Mouse (Mus musculus): ENCODE results near the gene Olfr744.
"Not testable (repeated sequence)": the region's sequence is repeated elsewhere in the genome, so short reads cannot be mapped to it uniquely, and the experiment has no call there.

Olfr744 gene

DNA sequence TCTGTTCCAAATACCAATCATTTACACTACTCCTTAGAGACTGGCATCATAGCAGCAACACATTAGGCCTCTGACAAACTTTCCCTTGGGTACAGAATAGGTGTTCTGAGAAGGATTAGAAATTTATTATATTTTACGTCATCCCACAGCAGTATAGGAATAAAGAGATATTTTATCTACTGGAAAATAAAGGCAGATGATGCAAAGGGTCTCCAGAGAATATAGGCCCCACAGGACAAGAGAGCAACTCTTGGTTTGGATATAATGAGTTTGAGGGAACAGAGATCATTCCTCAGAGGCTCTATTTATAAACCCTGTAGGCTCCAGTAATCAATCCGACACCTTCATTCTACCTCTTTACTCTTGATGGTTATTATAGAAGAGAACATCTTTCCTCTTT, at the start of gene Olfr744:
Olfr744 (plus strand) TSS at position 301 of the 400 bp plus-strand sequence.
- Histone ChIP-seq H3K27me3 (ENCODE audit: control insufficient read depth, insufficient read depth, low read length, poor library complexity, severe bottlenecking) (no peaks in the 10 kb centered on the region), H3K36me3 (ENCODE audit: control insufficient read depth, insufficient read depth, low read length, poor library complexity, severe bottlenecking) (no peaks in the 10 kb centered on the region)
- DNase-seq (ENCODE audit: low read depth, low spot score): no peak

DNA sequence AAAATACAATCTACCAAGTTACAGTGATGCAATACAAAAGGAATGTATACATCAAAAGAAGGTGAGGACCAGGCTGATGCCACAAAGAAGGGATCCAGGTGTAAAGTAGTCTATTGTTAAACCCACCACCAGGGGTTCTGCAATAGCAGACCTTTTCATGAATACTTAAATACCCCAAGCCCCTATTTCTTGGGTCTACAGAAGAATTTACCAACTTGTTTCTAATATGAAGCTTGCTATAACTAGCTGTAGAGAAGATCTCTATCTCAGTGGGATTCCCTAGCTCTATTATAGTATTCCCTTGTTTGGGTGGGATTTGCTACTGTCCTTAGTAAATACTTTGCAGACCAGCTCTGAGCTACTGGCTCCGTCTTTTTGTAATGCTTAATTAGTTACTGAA, 41.6 kb upstream of the Olfr744 start:
- DNase-seq (ENCODE audit: low read depth, low spot score); H3K27me3 ChIP-seq (ENCODE audit: control insufficient read depth, insufficient read depth, low read length, poor library complexity, severe bottlenecking); H3K36me3 ChIP-seq (ENCODE audit: control insufficient read depth, insufficient read depth, low read length, poor library complexity, severe bottlenecking): not testable (repeated sequence)

DNA sequence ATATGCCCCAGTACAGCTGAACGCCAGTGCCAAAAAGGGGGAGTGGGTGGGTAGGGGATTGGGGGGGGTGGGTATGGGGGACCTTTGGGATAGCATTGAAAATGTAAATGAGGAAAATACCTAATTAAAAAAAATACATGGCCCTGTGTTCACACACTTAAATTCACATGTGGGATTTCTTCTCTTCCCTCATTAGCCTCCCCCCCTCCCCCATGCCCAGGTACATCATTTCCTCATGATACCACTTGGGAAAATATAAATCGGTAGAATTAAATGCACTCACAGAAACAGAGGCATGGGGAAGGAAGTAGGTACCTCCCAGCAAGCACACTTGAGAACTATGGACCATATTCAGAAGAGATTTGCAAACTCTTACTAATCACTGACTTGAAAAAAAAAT, 24.4 kb downstream of the Olfr744 start, which contains the start of gene Olfr745:
Olfr745 (plus strand) TSS at position 301 of the 400 bp plus-strand sequence.
- H3K36me3 ChIP-seq (ENCODE audit: control insufficient read depth, insufficient read depth, low read length, poor library complexity, severe bottlenecking): no peaks in the 10 kb centered on the region
- no peak for DNase-seq (ENCODE audit: low read depth, low spot score)
- no peaks in the 10 kb centered on the region for H3K27me3 ChIP-seq (ENCODE audit: control insufficient read depth, insufficient read depth, low read length, poor library complexity, severe bottlenecking)

- no peak for DNase-seq (ENCODE audit: low read depth, low spot score)
Observed at GRCm38 (mm10) chr14:50646783-50647182, 32.1 kb downstream of the Olfr744 start, which contains the start of gene Olfr746. Gene Olfr746 (plus strand): TSS chr14:50647083.

More at GRCm38 (mm10) chr14:50646783-50647182, 32.1 kb downstream of the Olfr744 start, which contains the start of gene Olfr746:
- Histone ChIP-seq H3K27me3 (ENCODE audit: control insufficient read depth, insufficient read depth, low read length, poor library complexity, severe bottlenecking) (no peaks in the 10 kb centered on the region), H3K36me3 (ENCODE audit: control insufficient read depth, insufficient read depth, low read length, poor library complexity, severe bottlenecking) (no peaks in the 10 kb centered on the region)

Measured in splenic B cell, adult 2 months (primary cell).